Mouse (Mus musculus): ENCODE measurements at regions not wholly inside any gene's neighbourhood (a gene's known extent, or its start where the extent isn't known, plus 50 kb on each side); places are given as distances from the start of the nearest gene placed in this dataset.
A peak's percentile ranks its signal among the peaks of the same experiment; 100 is the strongest.
"Not testable (repeated sequence)": the region's sequence is repeated elsewhere in the genome, so short reads cannot be mapped to it uniquely, and the experiment has no call there.

GRCm38 (mm10) chr14:113838237-113838636 is 523.8 kb downstream of the Tpm3-rs7 start:
- WGBS, result 72% methylated on average over 5 of the region's 5 CpGs
- no peak overlapping the region for H3K4me2 ChIP-seq (replicated peaks)
- H3K36me3 ChIP-seq, result no peaks in the 10 kb centered on the region
- H3K4me3 ChIP-seq, result no peak overlapping the region
- no peaks in the 10 kb centered on the region for H3K4me1 ChIP-seq
- no peak for ATAC-seq (replicated peaks)
- H3K27ac ChIP-seq (replicated peaks), result no peak overlapping the region
- H3K27me3 ChIP-seq, result no peaks in the 10 kb centered on the region
- no peaks in the 10 kb centered on the region for H3K9me3 ChIP-seq
- no peak overlapping the region for H3K9ac ChIP-seq (replicated peaks)

- H3K9ac ChIP-seq (replicated peaks); H3K27me3 ChIP-seq; H3K4me1 ChIP-seq; H3K4me2 ChIP-seq (replicated peaks); H3K36me3 ChIP-seq; ATAC-seq (replicated peaks); H3K9me3 ChIP-seq; H3K27ac ChIP-seq (replicated peaks); H3K4me3 ChIP-seq: not testable (repeated sequence)
- 88% methylated on average over 1 of the region's 1 CpGs for WGBS
Measured at GRCm38 (mm10) chr14:113847836-113848235, 533.4 kb downstream of the Tpm3-rs7 start.

GRCm38 (mm10) chr14:113852988-113853387 is 538.6 kb downstream of the Tpm3-rs7 start:
- no peak overlapping the region for H3K9ac ChIP-seq (replicated peaks)
- no peak overlapping the region for H3K4me2 ChIP-seq (replicated peaks)
- no peaks in the 10 kb centered on the region for H3K27me3 ChIP-seq
- no peak overlapping the region for H3K27ac ChIP-seq (replicated peaks)
- H3K4me3 ChIP-seq, result no peak overlapping the region
- no peak for ATAC-seq (replicated peaks)
- no peaks in the 10 kb centered on the region for H3K9me3 ChIP-seq
- H3K36me3 ChIP-seq, result no peaks in the 10 kb centered on the region
- WGBS, result 89% methylated on average over 4 of the region's 4 CpGs
- H3K4me1 ChIP-seq, result no peaks in the 10 kb centered on the region

GRCm38 (mm10) chr14:113867123-113868019 is 553.0 kb downstream of the Tpm3-rs7 start:
- Histone ChIP-seq H3K4me1 (peaks cover 3% of the 10 kb centered on the region; the same call in 1 of the 2 replicates), H3K4me2 (replicated peaks) (no peak overlapping the region), H3K4me3 (no peak overlapping the region), H3K36me3 (no peaks in the 10 kb centered on the region), H3K27ac (replicated peaks) (no peak overlapping the region), H3K9ac (replicated peaks) (no peak overlapping the region), H3K9me3 (no peaks in the 10 kb centered on the region), H3K27me3 (no peaks in the 10 kb centered on the region)
- WGBS, result 60% methylated on average over 5 of the region's 5 CpGs
- ATAC-seq (replicated peaks), result peak; percentile 66; the same call in 1 of the 2 replicates

- Histone ChIP-seq H3K4me1 (no peaks in the 10 kb centered on the region), H3K27ac (replicated peaks) (no peak overlapping the region), H3K9ac (replicated peaks) (no peak overlapping the region), H3K36me3 (no peaks in the 10 kb centered on the region), H3K27me3 (no peaks in the 10 kb centered on the region), H3K4me3 (no peak overlapping the region), H3K9me3 (no peaks in the 10 kb centered on the region), H3K4me2 (replicated peaks) (no peak overlapping the region)
- ATAC-seq (replicated peaks), result no peak
Measured at GRCm38 (mm10) chr14:113883581-113883980, 569.2 kb downstream of the Tpm3-rs7 start.

- Histone ChIP-seq H3K4me2 (replicated peaks) (no peak overlapping the region), H3K4me3 (no peak overlapping the region), H3K27ac (replicated peaks) (no peak overlapping the region), H3K27me3 (no peaks in the 10 kb centered on the region), H3K9ac (replicated peaks) (no peak overlapping the region), H3K36me3 (no peaks in the 10 kb centered on the region), H3K4me1 (no peaks in the 10 kb centered on the region), H3K9me3 (no peaks in the 10 kb centered on the region)
- ATAC-seq (replicated peaks), result peak; percentile 87
- WGBS, result 61% methylated on average over 6 of the region's 6 CpGs
Measured at GRCm38 (mm10) chr14:113886925-113887871, 572.8 kb downstream of the Tpm3-rs7 start.

GRCm38 (mm10) chr14:113930779-113931178 is 616.4 kb downstream of the Tpm3-rs7 start:
- no peak overlapping the region for H3K9ac ChIP-seq (replicated peaks)
- H3K4me2 ChIP-seq (replicated peaks), result no peak overlapping the region
- no peaks in the 10 kb centered on the region for H3K27me3 ChIP-seq
- no peak overlapping the region for H3K27ac ChIP-seq (replicated peaks)
- no peak overlapping the region for H3K4me3 ChIP-seq
- no peaks in the 10 kb centered on the region for H3K9me3 ChIP-seq
- H3K4me1 ChIP-seq, result no peaks in the 10 kb centered on the region
- ATAC-seq (replicated peaks), result no peak
- no peaks in the 10 kb centered on the region for H3K36me3 ChIP-seq
- 31% methylated on average over 1 of the region's 1 CpGs for WGBS

GRCm38 (mm10) chr14:113933841-113934240 is 619.4 kb downstream of the Tpm3-rs7 start:
- no peaks in the 10 kb centered on the region for H3K4me1 ChIP-seq
- H3K36me3 ChIP-seq, result no peaks in the 10 kb centered on the region
- no peaks in the 10 kb centered on the region for H3K9me3 ChIP-seq
- no peak for ATAC-seq (replicated peaks)
- WGBS, result 88% methylated on average over 4 of the region's 4 CpGs
- no peak overlapping the region for H3K27ac ChIP-seq (replicated peaks)
- no peaks in the 10 kb centered on the region for H3K27me3 ChIP-seq
- H3K9ac ChIP-seq (replicated peaks), result no peak overlapping the region
- H3K4me2 ChIP-seq (replicated peaks), result no peak overlapping the region
- no peak overlapping the region for H3K4me3 ChIP-seq
